Mouse (Mus musculus) midbrain, embryonic 14.5 days (tissue): ENCODE measurements around the gene Pdap1. TPM values are rescaled to one million over a fixed set of nuclear protein-coding genes. Genes with fewer than 3 reads are reported as not detected.
"Not testable (repeated sequence)": the region's sequence is repeated elsewhere in the genome, so short reads cannot be mapped to it uniquely, and the experiment has no call there.

Experiments
- ATAC-seq: fragments of 200-750 bp; cut with Nextera tagmentation; 2 replicates; pipeline ENCODE4 v1.8.0; 2017; ENCODE audit warnings: moderate number of reproducible peaks, moderate library complexity; ENCODE audit not compliant: low FRiP score, low TSS enrichment
- DNase-seq: peaks from one replicate; pipeline ENCODE4 v3.0.0-alpha.2; 2015
- H3K27ac ChIP-seq: fragments of 300-500 bp; sonication (generic); replicated peaks from 2 replicates; pipeline ENCODE4 v1.5.1; 2014; ENCODE audit warnings: mild to moderate bottlenecking, low read depth, low read length, moderate library complexity
- H3K27me3 ChIP-seq: fragments of 300-500 bp; sonication (generic); 2 replicates; pipeline ENCODE4 v1.6.1; 2014; ENCODE audit warnings: low read length, control low read depth, mixed read lengths; ENCODE audit not compliant: control insufficient read depth, insufficient read depth
- H3K36me3 ChIP-seq: fragments of 300-500 bp; sonication (generic); 2 replicates; pipeline ENCODE4 v1.6.1; 2014; ENCODE audit warnings: low read length, control low read depth; ENCODE audit not compliant: control insufficient read depth, insufficient read depth
- H3K4me1 ChIP-seq: fragments of 300-500 bp; sonication (generic); 2 replicates; pipeline ENCODE4 v1.6.1; 2014; ENCODE audit warnings: mild to moderate bottlenecking, antibody characterized with exemption, low read length, control low read depth; ENCODE audit not compliant: control insufficient read depth, insufficient read depth
- H3K4me2 ChIP-seq: fragments of 300-500 bp; sonication (generic); 2 replicates; pipeline ENCODE4 v1.6.1; 2014; ENCODE audit warnings: mild to moderate bottlenecking, low read length, moderate library complexity
- H3K4me3 ChIP-seq: fragments of 300-500 bp; sonication (generic); replicated peaks from 2 replicates; pipeline ENCODE4 v1.5.1; 2014; ENCODE audit warnings: low read depth, low read length
- H3K9ac ChIP-seq: fragments of 300-500 bp; sonication (generic); replicated peaks from 2 replicates; pipeline ENCODE4 v1.6.1; 2014; ENCODE audit warnings: mild to moderate bottlenecking, low read length, moderate library complexity
- H3K9me3 ChIP-seq: fragments of 300-500 bp; sonication (generic); 2 replicates; pipeline ENCODE4 v1.6.1; 2016; ENCODE audit warnings: low read length, control low read depth, mixed read lengths; ENCODE audit not compliant: control insufficient read depth
- WGBS: fragments of 180-500 bp; shearing (Covaris S2); extraction: QIAGEN DNeasy Blood & Tissue Kit; methylation state at CpG from one replicate; pipeline ENCODE4 v1.1.7; 2014; 5-methylcytosine and 5-hydroxymethylcytosine counted together
- polyA plus RNA-seq: library from polyadenylated mRNA; unstranded; fragments of >200 nt; fragmentation: Nextera tagmentation; extraction: Ambion mirVana; gene quantifications from 2 replicates; pipeline ENCODE4 v1.2.1, GENCODE M21; 2014

The Pdap1 gene
- polyA plus RNA-seq, 1 experiment from 2014 or later: 101 TPM

DNA sequence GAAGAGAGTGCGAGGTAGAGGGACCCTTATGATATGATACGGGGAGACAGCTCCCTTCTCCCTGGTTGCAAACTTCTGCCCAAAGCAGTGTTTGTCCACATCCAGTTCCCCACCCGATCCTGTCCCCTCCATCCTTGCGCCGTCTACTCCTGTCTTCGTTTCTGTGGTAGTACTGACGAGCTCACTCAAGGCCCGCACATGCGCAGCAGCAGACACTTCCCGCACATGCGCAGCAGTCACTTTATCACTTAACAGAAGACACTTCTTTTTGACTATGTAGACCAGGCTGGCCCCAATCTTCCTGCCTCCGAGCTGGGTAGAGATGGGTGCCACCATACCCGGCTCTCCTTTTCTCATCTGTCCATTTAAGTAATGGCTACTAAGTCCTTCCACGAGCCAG, 21.3 kb upstream of the Pdap1 start:
- no peaks in the 10 kb centered on the region for H3K27me3 ChIP-seq
- DNase-seq (no peak), ATAC-seq (no peak)
- H3K9me3 ChIP-seq: no peaks in the 10 kb centered on the region
- H3K9ac ChIP-seq: no peak overlapping the region
- H3K4me1 ChIP-seq: peaks cover 6% of the 10 kb centered on the region
- no peak overlapping the region for H3K4me3 ChIP-seq
- no peak overlapping the region for H3K4me2 ChIP-seq
- 95% methylated on average over 14 of the region's 14 CpGs for WGBS
- no peak overlapping the region for H3K27ac ChIP-seq
- H3K36me3 ChIP-seq: peaks cover 76% of the 10 kb centered on the region

- WGBS: 90% methylated on average over 5 of the region's 5 CpGs
- no peak overlapping the region for H3K9ac ChIP-seq
- ATAC-seq: no peak
Measured at GRCm38 (mm10) chr5:145152690-145153089, 12.7 kb upstream of the Pdap1 start.

GRCm38 (mm10) chr5:145149294-145149693, 9.3 kb upstream of the Pdap1 start:
- H3K4me3 ChIP-seq: no peak overlapping the region
- no peak overlapping the region for H3K9ac ChIP-seq
- DNase-seq (no peak), ATAC-seq (no peak)
- H3K36me3 ChIP-seq: peaks cover 100% of the 10 kb centered on the region
- H3K27ac ChIP-seq: no peak overlapping the region
- no peak overlapping the region for H3K4me2 ChIP-seq
- H3K27me3 ChIP-seq: no peaks in the 10 kb centered on the region
- H3K4me1 ChIP-seq: no peaks in the 10 kb centered on the region
- WGBS: 96% methylated on average over 6 of the region's 6 CpGs
- no peaks in the 10 kb centered on the region for H3K9me3 ChIP-seq

More at GRCm38 (mm10) chr5:145152690-145153089, 12.7 kb upstream of the Pdap1 start:
- Histone ChIP-seq H3K27ac (no peak overlapping the region), H3K36me3 (peaks cover 91% of the 10 kb centered on the region), H3K9me3 (no peaks in the 10 kb centered on the region), H3K27me3 (no peaks in the 10 kb centered on the region), H3K4me2 (no peak overlapping the region), H3K4me3 (no peak overlapping the region), H3K4me1 (no peaks in the 10 kb centered on the region)
- DNase-seq: no peak

- DNase-seq: no peak
- WGBS: 94% methylated on average over 5 of the region's 5 CpGs
- Histone ChIP-seq H3K4me2 (no peak overlapping the region), H3K9me3 (no peaks in the 10 kb centered on the region), H3K4me1 (no peaks in the 10 kb centered on the region), H3K9ac (no peak overlapping the region), H3K4me3 (no peak overlapping the region), H3K27ac (no peak overlapping the region), H3K36me3 (peaks cover 100% of the 10 kb centered on the region), H3K27me3 (no peaks in the 10 kb centered on the region)
- ATAC-seq: no peak
Measured at GRCm38 (mm10) chr5:145147748-145148147, 7.7 kb upstream of the Pdap1 start.

- DNase-seq (peak; percentile 4), ATAC-seq (no peak)
- H3K9me3 ChIP-seq: no peaks in the 10 kb centered on the region
- under 1% methylated on average over 18 of the region's 18 CpGs for WGBS
- peaks cover 12% of the 10 kb centered on the region for H3K4me1 ChIP-seq
- no peaks in the 10 kb centered on the region for H3K27me3 ChIP-seq
- H3K9ac ChIP-seq: peak overlapping the region; percentile 70
- peaks cover 54% of the 10 kb centered on the region for H3K36me3 ChIP-seq
- H3K27ac ChIP-seq: peak overlapping the region; percentile 95
- peak overlapping the region; percentile 71 for H3K4me2 ChIP-seq
- peak overlapping the region; percentile 94 for H3K4me3 ChIP-seq
Measured at GRCm38 (mm10) chr5:145140611-145141010, 573 bp upstream of the Pdap1 start.

- WGBS: 14% methylated on average over 6 of the region's 6 CpGs
- H3K4me1 ChIP-seq: peaks cover 12% of the 10 kb centered on the region
- H3K4me2 ChIP-seq: peak overlapping the region; percentile 71
- H3K9ac ChIP-seq: peak overlapping the region; percentile 70
- no peaks in the 10 kb centered on the region for H3K9me3 ChIP-seq
- peaks cover 53% of the 10 kb centered on the region for H3K36me3 ChIP-seq
- ATAC-seq (no peak), DNase-seq (peak; percentile 13)
- H3K27me3 ChIP-seq: no peaks in the 10 kb centered on the region
- peak overlapping the region; percentile 94 for H3K4me3 ChIP-seq
- H3K27ac ChIP-seq: no peak overlapping the region
Measured at GRCm38 (mm10) chr5:145138836-145139235, 1.2 kb downstream of the Pdap1 start.

DNA sequence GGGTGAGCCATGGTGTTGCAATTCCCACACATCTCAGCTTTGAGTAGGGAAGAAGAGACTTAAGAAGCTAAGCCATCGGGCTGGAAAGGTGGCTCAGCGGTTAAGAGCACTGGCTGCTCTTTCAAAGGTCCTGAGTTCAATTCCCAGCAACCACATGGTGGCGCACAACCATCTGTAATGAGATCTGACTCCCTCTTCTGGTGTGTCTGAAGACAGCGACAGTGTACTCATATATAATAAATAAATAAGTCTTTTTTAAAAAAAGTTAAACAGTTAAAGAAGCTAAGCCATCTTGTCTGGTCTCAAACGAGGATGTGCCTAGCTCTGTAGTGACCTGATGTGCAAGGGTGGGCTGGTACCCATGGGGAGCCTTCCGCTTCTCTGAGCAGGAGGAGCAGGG, 6.8 kb downstream of the Pdap1 start:
- H3K27me3 ChIP-seq, DNase-seq, ATAC-seq, H3K4me2 ChIP-seq, H3K9me3 ChIP-seq, H3K9ac ChIP-seq, H3K4me1 ChIP-seq, H3K27ac ChIP-seq, H3K4me3 ChIP-seq: not testable (repeated sequence)
- H3K36me3 ChIP-seq: peaks cover 84% of the 10 kb centered on the region
- WGBS: 87% methylated on average over 6 of the region's 6 CpGs

- WGBS: 93% methylated on average over 3 of the region's 3 CpGs
- no peaks in the 10 kb centered on the region for H3K4me1 ChIP-seq
- no peak overlapping the region for H3K9ac ChIP-seq
- H3K9me3 ChIP-seq: no peaks in the 10 kb centered on the region
- ATAC-seq (no peak), DNase-seq (no peak)
- peaks cover 92% of the 10 kb centered on the region for H3K36me3 ChIP-seq
- no peaks in the 10 kb centered on the region for H3K27me3 ChIP-seq
- no peak overlapping the region for H3K4me3 ChIP-seq
- no peak overlapping the region for H3K27ac ChIP-seq
- H3K4me2 ChIP-seq: no peak overlapping the region
Measured at GRCm38 (mm10) chr5:145130995-145131394, 9.0 kb downstream of the Pdap1 start.

GRCm38 (mm10) chr5:145130191-145130590, 9.8 kb downstream of the Pdap1 start:
- peaks cover 91% of the 10 kb centered on the region for H3K36me3 ChIP-seq
- H3K4me3 ChIP-seq: no peak overlapping the region
- H3K27me3 ChIP-seq: no peaks in the 10 kb centered on the region
- 94% methylated on average over 11 of the region's 11 CpGs for WGBS
- no peak overlapping the region for H3K27ac ChIP-seq
- no peak overlapping the region for H3K9ac ChIP-seq
- ATAC-seq (no peak), DNase-seq (no peak)
- H3K4me1 ChIP-seq: no peaks in the 10 kb centered on the region
- no peak overlapping the region for H3K4me2 ChIP-seq
- H3K9me3 ChIP-seq: no peaks in the 10 kb centered on the region
